Mouse (Mus musculus) stomach, postnatal 0 days (tissue): ENCODE measurements around the gene Kremen2.

Experiments
- CTCF ChIP-seq: IDR thresholded peaks from 2 replicates; pipeline ENCODE4 v1.5.1; 2016; ENCODE audit warnings: antibody characterized with exemption, low read depth, mild to moderate bottlenecking, moderate library complexity
- EP300 ChIP-seq: optimal IDR thresholded peaks from 2 replicates; pipeline ENCODE3; 2016; ENCODE audit warnings: antibody characterized with exemption

- no peak for TF ChIP-seq CTCF
- TF ChIP-seq EP300, result no peak
Observed at GRCm38 (mm10) chr17:23740598-23741021, 5.0 kb downstream of the Kremen2 start, which contains the start of gene Paqr4.
